In the genomic region with DNA sequence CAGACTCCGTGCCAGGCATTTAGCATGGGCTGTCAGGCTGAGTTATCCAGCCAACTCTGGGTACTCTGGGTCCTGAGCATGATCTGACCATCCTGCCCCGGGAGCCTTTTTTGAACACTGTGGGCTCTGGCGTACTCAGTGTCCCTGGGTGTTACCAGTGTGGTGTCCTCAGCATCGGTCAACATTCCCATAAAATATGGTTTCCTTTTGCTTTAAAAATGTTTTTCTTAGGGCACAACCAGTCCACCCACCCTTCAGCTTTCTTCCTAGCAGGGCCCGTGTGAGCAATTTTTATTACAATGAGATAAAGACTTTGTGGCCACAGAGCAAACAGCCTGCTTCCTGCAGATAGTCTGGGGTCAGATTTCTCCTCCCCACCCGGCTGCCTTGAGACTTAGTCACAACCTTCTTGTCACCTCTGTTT, we compare ENCODE assay signal across 9 mouse cellular contexts. TPM values are rescaled to one million over a fixed set of nuclear protein-coding genes. Genes with fewer than 3 reads are reported as not detected.
DNase-seq lines count a peak whose midpoint lies in the region; ATAC-seq and TF ChIP-seq lines count a peak whose summit lies in the region.
"Had no signal": no experiment of that assay in that cellular context is flagged by ENCODE, and none has a peak within 500 bp of the region (broad histone marks: within the 10 kb centered on the region; RNA-seq: fewer than 3 reads in every experiment).

No protein-coding gene starts in this region.

- H3ac ChIP-seq in myocyte (ENCODE audit: control insufficient read depth, insufficient read length): no peak overlapping the region

- no peaks in the 10 kb centered on the region for H3K9me3 ChIP-seq in midbrain, embryonic 11.5 days (ENCODE audit: control insufficient read depth, low read length)
- no peaks in the 10 kb centered on the region for H3K9me3 ChIP-seq in midbrain, embryonic 16.5 days (replicated peaks; ENCODE audit: control insufficient read depth, low read length, poor library complexity, severe bottlenecking)
- no peaks in the 10 kb centered on the region for H3K9me3 ChIP-seq in kidney, embryonic 15.5 days (replicated peaks)
- no peaks in the 10 kb centered on the region for H3K9me3 ChIP-seq in hindbrain, embryonic 16.5 days (ENCODE audit: control insufficient read depth, low read length)

- 70% methylated on average over 6 of the region's 6 CpGs for WGBS in midbrain, embryonic 11.5 days
- WGBS in midbrain, embryonic 16.5 days: 79% methylated on average over 6 of the region's 6 CpGs
- 23% methylated on average over 6 of the region's 6 CpGs for WGBS in kidney, embryonic 15.5 days
- WGBS in hindbrain, embryonic 16.5 days: 71% methylated on average over 6 of the region's 6 CpGs

- H3K27me3 ChIP-seq in midbrain, embryonic 11.5 days (ENCODE audit: control insufficient read depth, insufficient read depth, low read length): no peaks in the 10 kb centered on the region
- H3K27me3 ChIP-seq in midbrain, embryonic 16.5 days (ENCODE audit: control insufficient read depth, insufficient read depth, low read depth, low read length): no peaks in the 10 kb centered on the region
- no peaks in the 10 kb centered on the region for H3K27me3 ChIP-seq in kidney, embryonic 15.5 days
- H3K27me3 ChIP-seq in myocyte (ENCODE audit: control insufficient read depth, insufficient read depth, insufficient read length): no peaks in the 10 kb centered on the region
- no peaks in the 10 kb centered on the region for H3K27me3 ChIP-seq in hindbrain, embryonic 16.5 days (replicated peaks; ENCODE audit: control insufficient read depth, insufficient read depth, low read length)

- no peak for ATAC-seq in midbrain, embryonic 11.5 days (ENCODE audit: low FRiP score)
- no peak for ATAC-seq in midbrain, embryonic 16.5 days
- ATAC-seq in granulocyte monocyte progenitor cell, adult 5-6 weeks (replicated peaks; ENCODE audit: poor library complexity, severe bottlenecking): peak; percentile 15; the same call in 1 of the 2 replicates
- no peak for ATAC-seq in kidney, embryonic 15.5 days (replicated peaks; ENCODE audit: low FRiP score)
- no peak for ATAC-seq in hindbrain, embryonic 16.5 days

- H3K4me2 ChIP-seq in midbrain, embryonic 11.5 days: no peak overlapping the region
- H3K4me2 ChIP-seq in midbrain, embryonic 16.5 days (ENCODE audit: low read length): no peak overlapping the region
- H3K4me2 ChIP-seq in kidney, embryonic 15.5 days: no peak overlapping the region
- peak overlapping the region; percentile 71 for H3K4me2 ChIP-seq in myocyte (ENCODE audit: low read depth)
- H3K4me2 ChIP-seq in hindbrain, embryonic 16.5 days (ENCODE audit: low read length): no peak overlapping the region

- no peaks in the 10 kb centered on the region for H3K79me2 ChIP-seq in myocyte (ENCODE audit: control insufficient read depth, insufficient read depth)

- no peak overlapping the region for H3K4me3 ChIP-seq in midbrain, embryonic 11.5 days (ENCODE audit: low read depth, low read length)
- no peak overlapping the region for H3K4me3 ChIP-seq in midbrain, embryonic 16.5 days (ENCODE audit: low read depth, low read length)
- H3K4me3 ChIP-seq in kidney, embryonic 15.5 days (replicated peaks): no peak overlapping the region
- H3K4me3 ChIP-seq in myocyte: no peak overlapping the region
- no peak overlapping the region for H3K4me3 ChIP-seq in hindbrain, embryonic 16.5 days (ENCODE audit: low read length)

- H3K36me3 ChIP-seq in midbrain, embryonic 11.5 days (ENCODE audit: control insufficient read depth, insufficient read depth, low read length): no peaks in the 10 kb centered on the region
- H3K36me3 ChIP-seq in midbrain, embryonic 16.5 days (ENCODE audit: control insufficient read depth, insufficient read depth, low read length): no peaks in the 10 kb centered on the region
- no peaks in the 10 kb centered on the region for H3K36me3 ChIP-seq in kidney, embryonic 15.5 days
- H3K36me3 ChIP-seq in myocyte (ENCODE audit: control insufficient read depth, insufficient read depth): no peaks in the 10 kb centered on the region
- H3K36me3 ChIP-seq in hindbrain, embryonic 16.5 days (ENCODE audit: control insufficient read depth, insufficient read depth, low read length): no peaks in the 10 kb centered on the region

- H3K4me1 ChIP-seq in midbrain, embryonic 11.5 days (ENCODE audit: control insufficient read depth, insufficient read depth, low read length): peaks cover 4% of the 10 kb centered on the region; the same call in 1 of the 2 replicates
- H3K4me1 ChIP-seq in midbrain, embryonic 16.5 days (ENCODE audit: control insufficient read depth, insufficient read depth, low read length): peaks cover 3% of the 10 kb centered on the region
- H3K4me1 ChIP-seq in kidney, embryonic 15.5 days: peaks cover 51% of the 10 kb centered on the region
- no peaks in the 10 kb centered on the region; the same call in 1 of the 2 replicates for H3K4me1 ChIP-seq in hindbrain, embryonic 16.5 days (ENCODE audit: control insufficient read depth, insufficient read depth, low read depth, low read length)

- no peak overlapping the region for H3K27ac ChIP-seq in midbrain, embryonic 11.5 days (ENCODE audit: low read depth, low read length)
- H3K27ac ChIP-seq in midbrain, embryonic 16.5 days (ENCODE audit: low read length): no peak overlapping the region
- peak overlapping the region; percentile 81 for H3K27ac ChIP-seq in kidney, embryonic 15.5 days
- H3K27ac ChIP-seq in hindbrain, embryonic 16.5 days (ENCODE audit: low read depth, low read length): no peak overlapping the region

- peak; percentile 37 for DNase-seq in midbrain, embryonic 11.5 days (ENCODE audit: low spot score, missing footprints)
- DNase-seq in frontal cortex, adult 2 months (ENCODE audit: extremely low spot score in 1 of 2, low spot score in 1 of 2): no peak
- DNase-seq in right cerebral cortex, postnatal 10 days (ENCODE audit: low spot score in 2 of 2): no peak

- no peak for TF ChIP-seq POLR2A in myocyte (IDR thresholded peaks at IDR 0.05; ENCODE audit: insufficient read length, low read depth)

- no peak overlapping the region for H3K9ac ChIP-seq in midbrain, embryonic 11.5 days (ENCODE audit: low read length)
- no peak overlapping the region for H3K9ac ChIP-seq in midbrain, embryonic 16.5 days (ENCODE audit: low read depth, low read length)
- no peak overlapping the region for H3K9ac ChIP-seq in kidney, embryonic 15.5 days
- H3K9ac ChIP-seq in hindbrain, embryonic 16.5 days (ENCODE audit: low read depth, low read length): no peak overlapping the region

TF ChIP-seq in myocyte, 11 proteins besides CTCF, POLR2A, EP300 and RAD21:
- no peak for TF ChIP-seq REST (IDR thresholded peaks at IDR 0.05; ENCODE audit: insufficient read depth, insufficient read length)
- no peak for TF ChIP-seq USF1 (IDR thresholded peaks at IDR 0.05; ENCODE audit: low read depth)
- TF ChIP-seq MYOG (IDR thresholded peaks at IDR 0.05; ENCODE audit: control insufficient read depth in 1 of 3, insufficient read depth in 1 of 3, insufficient read length in 2 of 3, low read depth in 2 of 3): peak in 2 of 3 experiments; percentile 2 to 30
- peak in 1 of 3 experiments; percentile 53 for TF ChIP-seq MYOD1 (IDR thresholded peaks at IDR 0.05; ENCODE audit: control insufficient read depth in 1 of 3, insufficient read length in 2 of 3, low read depth in 2 of 3)
- TF ChIP-seq CEBPB (IDR thresholded peaks at IDR 0.05; ENCODE audit: insufficient read depth, poor library complexity, severe bottlenecking): no peak

RNA-seq across cellular contexts. Expression of gene 6030408B16Rik, which starts 27.6 kb away (rescaled TPM):
- polyA plus RNA-seq in midbrain, embryonic 11.5 days (2014; fragmentation: Nextera tagmentation; extraction: Ambion mirVana): 0.33 TPM in 1 of 2 replicates, not detected in the other
- 0.19 and 0.26 TPM in 2 replicates for polyA plus RNA-seq in midbrain, embryonic 16.5 days (2015; fragmentation: Nextera tagmentation; extraction: Ambion mirVana)
- total RNA-seq in granulocyte monocyte progenitor cell, adult 5-6 weeks (2014; fragmentation: Nextera tagmentation): 0.60 TPM in 1 of 2 replicates, not detected in the other
- total RNA-seq in granulocyte monocyte progenitor cell, adult 5-6 weeks (2017): 0.86 TPM in 1 of 2 replicates, not detected in the other
- polyA plus RNA-seq in kidney, embryonic 15.5 days (2015; fragmentation: Nextera tagmentation; extraction: Ambion mirVana): 18.1 and 19.9 TPM in 2 replicates
- polyA plus RNA-seq in myocyte (2012; fragmentation: generic; extraction: Trizol): 0.16 TPM
- 0.27 and 0.52 TPM in 2 replicates for polyA plus RNA-seq in frontal cortex, adult 2 months (2012; rRNA removed)
- polyA plus RNA-seq in hindbrain, embryonic 16.5 days (2015; fragmentation: Nextera tagmentation; extraction: Ambion mirVana): 0.13 and 0.21 TPM in 2 replicates

RNA-seq across cellular contexts. Expression of gene Atg101, which starts 36.6 kb away (rescaled TPM):
- polyA plus RNA-seq in midbrain, embryonic 11.5 days (2014; fragmentation: Nextera tagmentation; extraction: Ambion mirVana): 57.9 and 67.4 TPM in 2 replicates
- polyA plus RNA-seq in midbrain, embryonic 16.5 days (2015; fragmentation: Nextera tagmentation; extraction: Ambion mirVana): 74.8 and 79.8 TPM in 2 replicates
- 35.3 and 36.0 TPM in 2 replicates for total RNA-seq in granulocyte monocyte progenitor cell, adult 5-6 weeks (2014; fragmentation: Nextera tagmentation)
- 51.9 and 60.6 TPM in 2 replicates for total RNA-seq in granulocyte monocyte progenitor cell, adult 5-6 weeks (2017)
- polyA plus RNA-seq in kidney, embryonic 15.5 days (2015; fragmentation: Nextera tagmentation; extraction: Ambion mirVana): 75.0 and 80.1 TPM in 2 replicates
- polyA plus RNA-seq in myocyte (2012; fragmentation: generic; extraction: Trizol): 110 TPM
- 50.2 and 58.3 TPM in 2 replicates for polyA plus RNA-seq in frontal cortex, adult 2 months (2012; rRNA removed)
- 79.6 and 81.3 TPM in 2 replicates for polyA plus RNA-seq in hindbrain, embryonic 16.5 days (2015; fragmentation: Nextera tagmentation; extraction: Ambion mirVana)

RNA-seq across cellular contexts. Expression of gene Krt80, which starts 49.3 kb away (rescaled TPM):
- polyA plus RNA-seq in midbrain, embryonic 11.5 days (2014; fragmentation: Nextera tagmentation; extraction: Ambion mirVana): not detected in 2 replicates
- 0.10 TPM in 2 replicates for polyA plus RNA-seq in midbrain, embryonic 16.5 days (2015; fragmentation: Nextera tagmentation; extraction: Ambion mirVana)
- total RNA-seq in granulocyte monocyte progenitor cell, adult 5-6 weeks (2014; fragmentation: Nextera tagmentation): 3.2 and 4.2 TPM in 2 replicates
- total RNA-seq in granulocyte monocyte progenitor cell, adult 5-6 weeks (2017): 1.2 and 1.3 TPM in 2 replicates
- 1.6 and 2.3 TPM in 2 replicates for polyA plus RNA-seq in kidney, embryonic 15.5 days (2015; fragmentation: Nextera tagmentation; extraction: Ambion mirVana)
- 7.7 TPM for polyA plus RNA-seq in myocyte (2012; fragmentation: generic; extraction: Trizol)
- 2.0 and 3.3 TPM in 2 replicates for polyA plus RNA-seq in frontal cortex, adult 2 months (2012; rRNA removed)
- polyA plus RNA-seq in hindbrain, embryonic 16.5 days (2015; fragmentation: Nextera tagmentation; extraction: Ambion mirVana): 0.25 and 0.38 TPM in 2 replicates
- polyA plus RNA-seq: embryonic facial prominence, embryonic 11.5 days had no signal

Comparison
In these comparisons a context has a peak if more than half of its experiments do, and no peak if none do; other contexts are left out.
1. RNA of gene 6030408B16Rik, which starts 27.6 kb away (polyA plus RNA-seq): 18.1 to 19.9 TPM in kidney, embryonic 15.5 days; 0.27 to 0.52 TPM in frontal cortex, adult 2 months, 0.19 to 0.26 TPM in midbrain, embryonic 16.5 days, 0.16 TPM in myocyte (single experiment), 0.13 to 0.21 TPM in hindbrain, embryonic 16.5 days and 0.33 TPM in midbrain, embryonic 11.5 days; every median in the first group is over 10 times any median in the second.